Mouse (Mus musculus) T-helper 17 cell (primary cell): ENCODE results near the gene Xirp1.

Source experiments
- in situ Hi-C, 2 experiments: fragments of 300-600 bp; cut with MboI, MseI; formaldehyde crosslinking; loops; 1 replicate in 1 of 2; 2 replicates in 1 of 2; pipeline ENCODE4 v1.15.1; 2025; ENCODE audit warnings: high pct_unique_total_duplicates in 2 of 2

The Xirp1 gene

GRCm38 (mm10) chr9:119974609-119975008, 48.8 kb downstream of the Xirp1 start:
- in situ Hi-C loops = loop anchor here in 1 of 2 experiments (10.0 kb wide), 1 partner anchor 630 kb away; the partner anchor contains the start of gene Myd88

- in situ Hi-C loops = loop anchor here in 1 of 2 experiments (10.0 kb wide), 1 partner anchor 629 kb away; the partner anchor contains the start of gene Myd88
These were observed 49.4 kb downstream of the Xirp1 start for GRCm38 (mm10) chr9:119973869-119974520.

- in situ Hi-C loops = loop anchor here in 1 of 2 experiments (10.0 kb wide), 1 partner anchor 628 kb away; the partner anchor contains the start of gene Myd88
These were observed 50.1 kb downstream of the Xirp1 start for GRCm38 (mm10) chr9:119973281-119973680.

- in situ Hi-C loops = loop anchor here in 1 of 2 experiments (10.0 kb wide), 1 partner anchor 628 kb away; the partner anchor contains the start of gene Myd88
These were observed 50.8 kb downstream of the Xirp1 start for GRCm38 (mm10) chr9:119972582-119972981.

GRCm38 (mm10) chr9:119972166-119972565, 51.2 kb downstream of the Xirp1 start:
- in situ Hi-C loops = loop anchor here in 1 of 2 experiments (10.0 kb wide), 1 partner anchor 627 kb away; the partner anchor contains the start of gene Myd88

- in situ Hi-C loops = loop anchor here in 1 of 2 experiments (10.0 kb wide), 1 partner anchor 626 kb away; the partner anchor contains the start of gene Myd88
These were observed 52.4 kb downstream of the Xirp1 start for GRCm38 (mm10) chr9:119970763-119971656.

GRCm38 (mm10) chr9:119970221-119970620, 53.2 kb downstream of the Xirp1 start:
- in situ Hi-C loops = loop anchor here in 1 of 2 experiments (10.0 kb wide), 1 partner anchor 625 kb away; the partner anchor contains the start of gene Myd88

- in situ Hi-C loops = loop anchor here in 1 of 2 experiments (10.0 kb wide), 1 partner anchor 625 kb away; the partner anchor contains the start of gene Myd88
These were observed 53.6 kb downstream of the Xirp1 start for GRCm38 (mm10) chr9:119969811-119970210.

GRCm38 (mm10) chr9:119966221-119966910, 57.0 kb downstream of the Xirp1 start:
- in situ Hi-C loops = no loop called here

- in situ Hi-C loops = no loop called here
These were observed 58.2 kb downstream of the Xirp1 start for GRCm38 (mm10) chr9:119965186-119965585.

GRCm38 (mm10) chr9:119964206-119964605, 59.2 kb downstream of the Xirp1 start:
- in situ Hi-C loops = no loop called here
